Mouse (Mus musculus): Measurements from ENCODE around the gene Dnajc3. TPM values are rescaled to one million over a fixed set of nuclear protein-coding genes. Genes with fewer than 3 reads are reported as not detected.
A peak's percentile ranks its signal among the peaks of the same experiment; 100 is the strongest.

Dnajc3 gene
- polyA plus RNA-seq, 1 experiment from 2014 or later, result 55.5 TPM

GRCm38 (mm10) chr14:119005834-119006233 is 68.1 kb downstream of the Dnajc3 start:
- ATAC-seq (ENCODE audit: insufficient read depth), result no peak
- no peak for TF ChIP-seq CTCF (IDR thresholded peaks at IDR 0.05; ENCODE audit: low read depth)
- Histone ChIP-seq H3K9ac (no peak overlapping the region), H3K36me3 (ENCODE audit: insufficient read depth) (peaks cover 22% of the 10 kb centered on the region), H3K9me3 (ENCODE audit: low read depth, low read length) (no peaks in the 10 kb centered on the region), H3K27me3 (ENCODE audit: insufficient read depth, low read length) (no peaks in the 10 kb centered on the region), H3K4me3 (ENCODE audit: low read depth, low read length) (no peak overlapping the region; the same call in 1 of the 2 replicates), H3K27ac (ENCODE audit: low read depth) (no peak overlapping the region), H3K4me2 (peak overlapping the region; percentile 80; the same call in 1 of the 2 replicates), H3K4me1 (ENCODE audit: insufficient read depth) (no peaks in the 10 kb centered on the region)
- 19% methylated on average over 5 of the region's 5 CpGs for WGBS
- DNase-seq, result peak; percentile 21

GRCm38 (mm10) chr14:119006441-119007102 is 68.8 kb downstream of the Dnajc3 start:
- H3K4me3 ChIP-seq (ENCODE audit: low read depth, low read length), result peak overlapping the region; percentile 45
- H3K4me1 ChIP-seq (ENCODE audit: insufficient read depth), result no peaks in the 10 kb centered on the region
- no peaks in the 10 kb centered on the region for H3K27me3 ChIP-seq (ENCODE audit: insufficient read depth, low read length)
- peak overlapping the region; percentile 34 for H3K9ac ChIP-seq
- peak overlapping the region; percentile 80 for H3K4me2 ChIP-seq
- H3K27ac ChIP-seq (ENCODE audit: low read depth), result peak overlapping the region; percentile 83
- ATAC-seq (ENCODE audit: insufficient read depth) (peak; percentile 3; the same call in 1 of the 2 replicates), DNase-seq (no peak)
- no peaks in the 10 kb centered on the region for H3K9me3 ChIP-seq (ENCODE audit: low read depth, low read length)
- no peak for TF ChIP-seq CTCF (IDR thresholded peaks at IDR 0.05; ENCODE audit: low read depth)
- WGBS, result 4% methylated on average over 49 of the region's 49 CpGs
- peaks cover 15% of the 10 kb centered on the region for H3K36me3 ChIP-seq (ENCODE audit: insufficient read depth)

- Histone ChIP-seq H3K4me3 (ENCODE audit: low read depth, low read length) (peak overlapping the region; percentile 45), H3K36me3 (ENCODE audit: insufficient read depth) (peaks cover 15% of the 10 kb centered on the region), H3K27me3 (ENCODE audit: insufficient read depth, low read length) (no peaks in the 10 kb centered on the region), H3K4me2 (peak overlapping the region; percentile 80), H3K4me1 (ENCODE audit: insufficient read depth) (no peaks in the 10 kb centered on the region), H3K9ac (peak overlapping the region; percentile 34), H3K9me3 (ENCODE audit: low read depth, low read length) (no peaks in the 10 kb centered on the region), H3K27ac (ENCODE audit: low read depth) (peak overlapping the region; percentile 83)
- 2% methylated on average over 13 of the region's 13 CpGs for WGBS
- DNase-seq, result peak; percentile 99
- no peak for TF ChIP-seq CTCF (IDR thresholded peaks at IDR 0.05; ENCODE audit: low read depth)
- ATAC-seq (ENCODE audit: insufficient read depth), result peak; percentile 100
Observed at GRCm38 (mm10) chr14:119007103-119007951, 69.6 kb downstream of the Dnajc3 start.

- Histone ChIP-seq H3K4me1 (ENCODE audit: insufficient read depth) (no peaks in the 10 kb centered on the region), H3K9me3 (ENCODE audit: low read depth, low read length) (no peaks in the 10 kb centered on the region), H3K9ac (peak overlapping the region; percentile 34), H3K4me3 (ENCODE audit: low read depth, low read length) (peak overlapping the region; percentile 45), H3K4me2 (peak overlapping the region; percentile 80), H3K36me3 (ENCODE audit: insufficient read depth) (peaks cover 22% of the 10 kb centered on the region), H3K27ac (ENCODE audit: low read depth) (no peak overlapping the region), H3K27me3 (ENCODE audit: insufficient read depth, low read length) (no peaks in the 10 kb centered on the region)
- TF ChIP-seq CTCF (IDR thresholded peaks at IDR 0.05; ENCODE audit: low read depth), result no peak
- ATAC-seq (ENCODE audit: insufficient read depth), result no peak
- WGBS, result 56% methylated on average over 7 of the region's 7 CpGs
- DNase-seq, result no peak
Observed at GRCm38 (mm10) chr14:119008031-119008590, 70.3 kb downstream of the Dnajc3 start.

GRCm38 (mm10) chr14:119009531-119009930 is 71.8 kb downstream of the Dnajc3 start:
- no peak overlapping the region for H3K9ac ChIP-seq
- H3K4me3 ChIP-seq (ENCODE audit: low read depth, low read length), result no peak overlapping the region
- no peaks in the 10 kb centered on the region for H3K27me3 ChIP-seq (ENCODE audit: insufficient read depth, low read length)
- no peak for TF ChIP-seq CTCF (IDR thresholded peaks at IDR 0.05; ENCODE audit: low read depth)
- H3K27ac ChIP-seq (ENCODE audit: low read depth), result no peak overlapping the region
- H3K4me1 ChIP-seq (ENCODE audit: insufficient read depth), result no peaks in the 10 kb centered on the region
- no peak overlapping the region for H3K4me2 ChIP-seq
- no peak for ATAC-seq (ENCODE audit: insufficient read depth)
- H3K9me3 ChIP-seq (ENCODE audit: low read depth, low read length), result no peaks in the 10 kb centered on the region
- DNase-seq, result no peak
- WGBS, result 96% methylated on average over 2 of the region's 2 CpGs
- peaks cover 28% of the 10 kb centered on the region for H3K36me3 ChIP-seq (ENCODE audit: insufficient read depth)

GRCm38 (mm10) chr14:119012607-119013431 is 75.0 kb downstream of the Dnajc3 start:
- Histone ChIP-seq H3K27me3 (ENCODE audit: insufficient read depth, low read length) (no peaks in the 10 kb centered on the region), H3K4me3 (ENCODE audit: low read depth, low read length) (no peak overlapping the region), H3K27ac (ENCODE audit: low read depth) (no peak overlapping the region), H3K36me3 (ENCODE audit: insufficient read depth) (peaks cover 36% of the 10 kb centered on the region), H3K9ac (no peak overlapping the region), H3K9me3 (ENCODE audit: low read depth, low read length) (no peaks in the 10 kb centered on the region), H3K4me1 (ENCODE audit: insufficient read depth) (no peaks in the 10 kb centered on the region), H3K4me2 (no peak overlapping the region)
- ATAC-seq (ENCODE audit: insufficient read depth) (no peak), DNase-seq (peak; percentile 32)
- WGBS, result 67% methylated on average over 23 of the region's 23 CpGs
- TF ChIP-seq CTCF (IDR thresholded peaks at IDR 0.05; ENCODE audit: low read depth), result no peak
